Mouse (Mus musculus) bone marrow macrophage, adult 2 months (primary cell): Measurements from ENCODE around the gene D930048N14Rik. TPM values are rescaled to one million over a fixed set of nuclear protein-coding genes. Genes with fewer than 3 reads are reported as not detected.
"Not testable (repeated sequence)": the region's sequence is repeated elsewhere in the genome, so short reads cannot be mapped to it uniquely, and the experiment has no call there.

ENCODE experiments used
- H3K27ac ChIP-seq: 2 replicates; pipeline ENCODE4 v1.5.1; 2012; ENCODE audit warnings: low read depth, low read length; ENCODE audit not compliant: insufficient read depth
- H3K4me1 ChIP-seq: 2 replicates; pipeline ENCODE4 v1.6.1; 2012; ENCODE audit warnings: low read length; ENCODE audit not compliant: control insufficient read depth, insufficient read depth
- H3K4me3 ChIP-seq: 2 replicates; pipeline ENCODE4 v1.5.1; 2012; ENCODE audit warnings: mild to moderate bottlenecking, low read length, moderate library complexity; ENCODE audit not compliant: insufficient read depth
- CTCF ChIP-seq: IDR thresholded peaks from 2 replicates; pipeline ENCODE4 v1.5.1; 2012; ENCODE audit warnings: low read depth, mild to moderate bottlenecking, low read length, moderate library complexity
- POLR2A ChIP-seq: IDR thresholded peaks from 2 replicates; pipeline ENCODE4 v1.6.1; 2012; ENCODE audit warnings: mild to moderate bottlenecking, low read depth, low read length, borderline replicate concordance
- polyA plus RNA-seq: library from polyadenylated mRNA; stranded (reverse); fragments of >200 nt; gene quantifications from 2 replicates; pipeline ENCODE4 v1.2.4, GENCODE M21; 2012; ENCODE audit not compliant: missing spikeins, insufficient read depth, insufficient read length

D930048N14Rik gene
- polyA plus RNA-seq, 1 experiment, result 8.1 TPM

- Histone ChIP-seq H3K4me1 (0 out of 2 replicates have a peak, but pooled peaks cover 2% of the 10 kb centered on the region), H3K4me3 (peak overlapping the region; percentile 70), H3K27ac (no peak overlapping the region)
- no peak for TF ChIP-seq CTCF
- TF ChIP-seq POLR2A, result no peak
These were observed 493 bp upstream of the D930048N14Rik start for GRCm38 (mm10) chr11:51650261-51650660.

GRCm38 (mm10) chr11:51652889-51653418 is 2.2 kb downstream of the D930048N14Rik start:
- no peak overlapping the region for H3K4me3 ChIP-seq
- TF ChIP-seq POLR2A (no peak), CTCF (no peak)

DNA sequence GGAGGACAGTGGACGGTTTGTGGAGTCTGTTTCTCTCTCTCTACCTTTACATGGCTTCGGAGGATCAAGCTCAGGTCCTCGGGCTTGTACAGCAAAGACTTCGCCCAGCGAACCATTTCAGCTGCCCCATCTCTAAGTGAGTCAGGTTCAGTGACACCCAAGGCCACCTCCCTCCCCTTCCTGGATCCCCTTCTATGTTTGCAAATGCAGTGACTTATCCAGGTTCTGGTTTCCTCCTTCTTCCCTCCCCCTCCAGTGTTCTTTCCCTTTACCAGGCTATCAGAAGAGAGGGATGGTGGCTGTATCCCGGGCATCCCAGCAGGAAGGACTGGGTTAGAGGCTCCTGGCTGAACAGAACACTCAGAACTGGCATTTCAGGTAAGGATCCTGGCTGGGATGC is 3.0 kb downstream of the D930048N14Rik start:
- Histone ChIP-seq H3K27ac (no peak overlapping the region), H3K4me1 (peaks cover 8% of the 10 kb centered on the region), H3K4me3 (no peak overlapping the region)
- TF ChIP-seq POLR2A, result no peak
- TF ChIP-seq CTCF, result no peak

More at GRCm38 (mm10) chr11:51652889-51653418, 2.2 kb downstream of the D930048N14Rik start:
- Histone ChIP-seq H3K27ac (no peak overlapping the region), H3K4me1 (0 out of 2 replicates have a peak, but pooled peaks cover 2% of the 10 kb centered on the region)

DNA sequence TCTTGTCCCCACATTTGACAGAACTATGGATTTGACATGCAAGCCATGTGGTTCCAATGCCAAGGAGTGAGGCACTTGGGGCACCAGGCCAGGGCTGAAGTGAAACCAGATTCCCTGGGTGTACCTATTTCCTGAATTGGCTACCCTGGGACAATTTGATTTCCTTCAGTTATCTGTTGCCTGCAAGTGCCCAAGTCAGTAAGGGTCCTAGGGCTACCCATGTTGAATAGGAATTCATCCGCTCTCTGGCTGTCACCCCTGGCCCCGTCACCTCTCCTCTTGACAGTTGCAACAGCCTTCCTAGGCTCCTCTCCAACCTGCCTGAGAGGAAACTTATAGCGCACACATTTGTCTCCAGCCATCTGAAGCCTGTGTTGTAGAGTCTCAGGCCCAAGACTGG is 4.1 kb downstream of the D930048N14Rik start:
- Histone ChIP-seq H3K27ac (no peak overlapping the region), H3K4me3 (no peak overlapping the region), H3K4me1 (peaks cover 8% of the 10 kb centered on the region)
- TF ChIP-seq CTCF, result no peak
- TF ChIP-seq POLR2A, result no peak

GRCm38 (mm10) chr11:51656798-51657521 is 6.2 kb downstream of the D930048N14Rik start:
- Histone ChIP-seq H3K27ac (no peak overlapping the region), H3K4me1 (peaks cover 8% of the 10 kb centered on the region), H3K4me3 (no peak overlapping the region)
- no peak for TF ChIP-seq CTCF
- no peak for TF ChIP-seq POLR2A

DNA sequence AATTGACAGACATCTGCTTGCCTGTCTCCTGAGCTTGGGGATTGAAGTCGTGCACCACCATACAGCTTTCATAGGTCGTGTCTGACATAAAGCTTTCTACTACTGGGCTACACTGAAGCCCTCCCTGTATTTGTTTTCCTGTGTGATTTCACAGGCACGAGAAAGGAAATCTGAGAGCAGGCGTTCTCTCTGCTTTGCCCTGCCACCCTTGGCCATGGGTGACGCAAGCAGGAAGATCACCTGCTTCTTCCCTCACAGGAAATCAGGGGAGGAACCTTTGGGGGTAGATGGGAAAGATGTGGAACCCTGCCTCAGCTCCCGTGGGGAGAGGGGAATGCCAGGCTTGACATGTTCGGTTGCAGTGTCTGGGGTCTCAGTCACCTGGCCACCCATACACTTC is 7.5 kb downstream of the D930048N14Rik start:
- no peak overlapping the region for H3K27ac ChIP-seq
- H3K4me3 ChIP-seq, result no peak overlapping the region
- TF ChIP-seq POLR2A (no peak), CTCF (no peak)
- H3K4me1 ChIP-seq, result peaks cover 8% of the 10 kb centered on the region

DNA sequence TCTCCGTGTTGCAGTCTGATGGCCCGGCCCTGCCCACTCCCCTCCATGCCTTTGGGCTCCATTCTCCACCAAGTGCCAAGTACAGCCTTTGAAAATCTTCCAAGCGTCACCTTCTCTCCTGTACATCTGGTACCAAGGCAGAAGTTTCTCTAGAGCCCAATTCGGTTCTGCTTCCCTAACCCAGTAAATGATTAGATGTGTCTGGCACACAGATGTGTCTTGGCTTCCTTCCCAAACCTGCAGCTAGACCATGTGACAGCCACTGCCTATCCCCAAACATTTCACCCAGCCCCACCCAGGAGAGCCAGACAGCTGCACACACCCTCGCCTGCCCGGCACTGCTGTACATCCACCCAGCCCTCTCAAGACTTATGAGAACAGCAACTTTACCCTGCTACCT is 8.0 kb downstream of the D930048N14Rik start:
- no peak overlapping the region for H3K27ac ChIP-seq
- peaks cover 8% of the 10 kb centered on the region for H3K4me1 ChIP-seq
- TF ChIP-seq POLR2A (no peak), CTCF (no peak)
- no peak overlapping the region for H3K4me3 ChIP-seq

DNA sequence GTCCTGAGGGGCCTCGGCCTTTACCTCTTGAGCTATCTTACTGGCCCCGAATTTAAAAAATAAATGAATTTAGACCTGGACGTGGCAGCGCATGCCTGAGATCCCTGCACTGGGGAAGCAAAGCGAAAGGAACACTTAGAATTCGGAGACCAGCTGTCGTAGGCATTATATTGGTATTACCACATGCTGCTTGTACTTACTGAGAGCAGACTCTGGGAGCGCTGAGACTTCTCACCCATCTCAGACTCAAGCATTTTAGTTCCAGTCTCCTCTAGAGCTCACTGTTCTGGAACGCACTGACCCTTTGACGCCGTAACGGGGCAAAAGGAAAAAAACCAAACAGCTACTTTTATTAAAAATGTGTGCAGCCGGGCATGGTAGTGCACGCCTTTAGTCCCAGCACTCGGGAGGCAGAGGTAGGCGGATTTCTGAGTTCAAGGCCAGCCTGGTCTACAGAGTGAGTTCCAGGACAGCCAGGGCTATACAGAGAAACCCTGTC is 11.2 kb downstream of the D930048N14Rik start:
- TF ChIP-seq POLR2A (no peak), CTCF (no peak)
- H3K27ac ChIP-seq, result no peak overlapping the region

DNA sequence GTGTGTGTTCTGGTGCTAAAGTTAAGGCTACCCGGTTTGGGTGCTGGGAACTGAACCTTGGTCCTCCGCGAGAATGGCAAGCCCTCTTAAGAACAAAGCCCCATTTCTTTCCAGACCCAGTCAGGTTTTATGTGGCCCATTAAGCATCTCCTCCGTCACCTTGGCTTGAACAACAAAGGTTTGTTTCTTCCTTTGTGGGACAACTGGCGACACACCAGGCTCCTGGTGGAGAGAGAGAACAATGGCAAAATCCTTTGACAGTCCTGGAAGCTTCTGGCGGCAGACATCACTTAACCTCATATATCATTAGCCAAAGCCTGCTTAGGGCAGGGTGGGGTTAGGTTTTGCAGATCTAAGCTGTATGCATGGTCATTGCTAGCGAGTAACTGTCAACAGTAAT is 11.9 kb downstream of the D930048N14Rik start:
- TF ChIP-seq CTCF, result no peak
- no peak for TF ChIP-seq POLR2A

More for the DNA sequence above, 11.2 kb downstream of the D930048N14Rik start:
- peaks cover 8% of the 10 kb centered on the region for H3K4me1 ChIP-seq
- no peak overlapping the region for H3K4me3 ChIP-seq

GRCm38 (mm10) chr11:51664747-51665146 is 14.0 kb downstream of the D930048N14Rik start:
- H3K4me3 ChIP-seq, H3K27ac ChIP-seq, H3K4me1 ChIP-seq: not testable (repeated sequence)

More for the DNA sequence above, 11.9 kb downstream of the D930048N14Rik start:
- Histone ChIP-seq H3K27ac (no peak overlapping the region), H3K4me3 (no peak overlapping the region), H3K4me1 (peaks cover 8% of the 10 kb centered on the region)
